Mouse (Mus musculus) thymus, adult 2 months (tissue): ENCODE measurements around the gene Ywhae.

Experiments
- CTCF ChIP-seq: fragments of 200-500 bp; IDR thresholded peaks from 2 replicates; pipeline ENCODE4 v1.5.1; 2012; ENCODE audit warnings: mild to moderate bottlenecking, control low read depth, low read length, moderate library complexity, borderline replicate concordance; ENCODE audit not compliant: control insufficient read depth, poor library complexity, insufficient read depth; ENCODE audit errors: extremely low read depth
- POLR2A ChIP-seq: fragments of 200-500 bp; IDR thresholded peaks from 2 replicates; pipeline ENCODE4 v1.6.1; 2012; ENCODE audit warnings: mild to moderate bottlenecking, low read length, control low read depth, moderate library complexity; ENCODE audit not compliant: control insufficient read depth, poor library complexity, insufficient read depth; ENCODE audit errors: extremely low read depth

DNA sequence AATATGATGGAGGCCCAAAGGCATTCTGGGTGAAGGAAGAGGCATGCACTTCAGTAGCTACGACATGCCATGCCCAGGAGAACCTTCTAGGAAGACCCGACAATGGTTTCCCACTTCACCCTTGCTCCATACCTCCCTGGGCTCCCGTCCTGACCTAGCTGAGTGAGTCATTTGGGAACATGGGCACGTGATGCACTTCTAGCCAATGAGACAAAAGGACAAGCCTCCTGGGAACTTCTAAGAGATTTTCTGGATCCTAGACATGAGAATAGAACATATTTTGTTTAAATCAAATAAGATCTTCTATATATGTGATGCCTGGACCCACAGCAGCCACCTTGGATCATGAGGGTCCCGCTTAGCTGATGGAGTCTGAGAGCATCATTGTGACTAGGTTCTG is 59.9 kb downstream of the Ywhae start:
- TF ChIP-seq POLR2A (no peak), CTCF (no peak)
